Mouse (Mus musculus) heart, embryonic 13.5 days (tissue): ENCODE data around the gene Rtl8b. TPM values are rescaled to one million over a fixed set of nuclear protein-coding genes. Genes with fewer than 3 reads are reported as not detected.
"Not testable (repeated sequence)": the region's sequence is repeated elsewhere in the genome, so short reads cannot be mapped to it uniquely, and the experiment has no call there.

Experiments
- ATAC-seq: fragments of 200-750 bp; cut with Nextera tagmentation; 2 replicates; pipeline ENCODE4 v1.8.0; 2017; ENCODE audit warnings: moderate TSS enrichment; ENCODE audit not compliant: insufficient number of reproducible peaks, low FRiP score, low TSS enrichment; ENCODE audit errors: extremely low read depth
- H3K27ac ChIP-seq: fragments of 300-500 bp; sonication (generic); replicated peaks from 2 replicates; pipeline ENCODE4 v1.5.1; 2015; ENCODE audit warnings: moderate library complexity, mild to moderate bottlenecking, inconsistent platforms
- H3K27me3 ChIP-seq: fragments of 300-500 bp; sonication (generic); replicated peaks from 2 replicates; pipeline ENCODE4 v1.6.1; 2015; ENCODE audit warnings: mild to moderate bottlenecking, inconsistent platforms
- H3K36me3 ChIP-seq: fragments of 300-500 bp; sonication (generic); 2 replicates; pipeline ENCODE4 v1.6.1; 2015; ENCODE audit warnings: mild to moderate bottlenecking, inconsistent platforms
- H3K4me1 ChIP-seq: fragments of 300-500 bp; sonication (generic); 2 replicates; pipeline ENCODE4 v1.6.1; 2015; ENCODE audit warnings: inconsistent platforms
- H3K4me2 ChIP-seq: fragments of 300-500 bp; sonication (generic); 2 replicates; pipeline ENCODE4 v1.6.1; 2015; ENCODE audit warnings: inconsistent platforms, mild to moderate bottlenecking, moderate library complexity
- H3K4me3 ChIP-seq: fragments of 300-500 bp; sonication (generic); 2 replicates; pipeline ENCODE4 v1.5.1; 2015; ENCODE audit warnings: moderate library complexity, mild to moderate bottlenecking, inconsistent platforms
- H3K9ac ChIP-seq: fragments of 300-500 bp; sonication (generic); 2 replicates; pipeline ENCODE4 v1.6.1; 2015; ENCODE audit warnings: inconsistent platforms, mild to moderate bottlenecking, moderate library complexity
- H3K9me3 ChIP-seq: fragments of 300-500 bp; sonication (generic); 2 replicates; pipeline ENCODE4 v1.6.1; 2016; ENCODE audit warnings: inconsistent platforms
- WGBS: fragments of 180-500 bp; shearing (Covaris S2); methylation state at CpG from one replicate; pipeline ENCODE4 v1.1.7; 2015; ENCODE audit warnings: mixed read lengths; 5-methylcytosine and 5-hydroxymethylcytosine counted together
- polyA plus RNA-seq: library from polyadenylated mRNA; unstranded; fragments of >200 nt; fragmentation: Nextera tagmentation; extraction: Ambion mirVana; gene quantifications from 2 replicates; pipeline ENCODE4 v1.2.1, GENCODE M21; 2015

Gene Rtl8b
- polyA plus RNA-seq: 65.3 and 77.3 TPM in 2 replicates

DNA sequence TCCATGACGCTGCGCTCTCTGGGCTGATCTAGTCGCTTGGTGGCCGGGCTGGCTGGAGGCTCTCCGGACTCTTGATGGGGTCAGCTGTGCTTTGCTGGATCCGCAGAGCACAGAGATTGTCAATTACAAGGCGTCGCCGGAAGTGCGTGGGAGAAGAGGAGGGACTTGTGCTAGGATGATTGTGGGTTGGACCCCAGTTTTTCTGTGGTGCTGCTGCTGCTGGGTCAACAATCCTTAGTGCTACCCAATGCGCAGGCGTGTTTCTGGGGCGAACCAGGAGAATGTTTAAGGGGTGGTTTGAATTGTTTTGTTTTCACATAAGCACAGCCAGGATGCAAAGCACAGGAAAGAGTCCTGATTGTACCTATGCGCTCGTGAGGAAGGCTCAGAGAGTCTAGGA lies at the start of gene Rtl8b:
Gene Rtl8b, minus strand, starts transcription at position 115 of the 400 bp plus-strand sequence.
- Histone ChIP-seq H3K4me3 (peak within 1 kb of the TSS; percentile 46), H3K27me3 (no peaks in the 10 kb centered on the region), H3K4me2 (peak within 1 kb of the TSS; percentile 59), H3K36me3 (no peaks in the 10 kb centered on the region), H3K27ac (peak within 1 kb of the TSS; percentile 59; the same call in 1 of the 2 replicates), H3K4me1 (no peaks in the 10 kb centered on the region), H3K9me3 (no peaks in the 10 kb centered on the region), H3K9ac (peak within 1 kb of the TSS; percentile 63)
- ATAC-seq: no peak
- WGBS: 10% methylated on average over 12 of the region's 15 CpGs

DNA sequence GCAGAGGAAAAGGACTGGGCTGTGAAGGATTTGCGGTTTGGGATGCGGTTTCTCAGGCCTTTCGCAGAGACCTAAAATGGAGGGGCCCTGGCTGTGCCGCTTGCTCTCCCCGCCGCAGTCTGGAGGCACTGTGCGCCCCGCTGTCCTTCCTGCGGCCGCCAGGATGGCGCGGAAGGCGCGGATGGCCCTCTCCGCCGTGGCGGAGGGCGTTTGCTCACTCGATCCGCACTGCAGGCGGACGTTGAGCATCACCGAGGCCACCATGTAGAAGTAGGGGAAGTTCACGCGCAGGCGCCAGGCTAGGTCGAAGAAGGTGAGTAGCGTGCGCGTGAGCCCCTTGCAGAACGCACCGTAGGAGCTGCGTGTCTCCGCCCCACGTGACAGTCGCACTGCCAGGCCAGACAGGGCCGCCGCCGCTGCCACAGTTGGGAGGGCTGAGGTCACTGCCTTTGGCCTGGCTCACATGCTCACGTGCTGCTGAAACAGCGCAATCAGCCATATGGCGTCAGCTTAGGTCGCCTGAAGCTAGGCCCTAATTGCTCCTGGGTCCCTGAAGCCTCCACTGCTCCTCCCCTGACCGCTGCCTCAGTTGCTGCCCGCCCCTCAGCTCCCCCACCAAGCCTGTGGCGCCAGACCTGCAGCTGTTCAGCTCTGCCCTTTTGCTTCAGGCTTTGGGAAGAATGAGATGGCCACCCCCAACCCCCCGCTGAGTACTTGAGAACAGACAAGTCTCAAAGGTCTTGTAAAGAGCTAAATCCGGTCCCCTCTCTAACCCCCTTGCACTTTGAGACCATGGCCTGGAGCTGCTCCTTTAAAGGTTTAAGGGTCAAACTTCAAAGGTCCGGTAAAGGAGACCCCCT lies 46.3 kb upstream of the Rtl8b start:
- no peaks in the 10 kb centered on the region for H3K27me3 ChIP-seq
- no peak overlapping the region for H3K27ac ChIP-seq
- H3K36me3 ChIP-seq: no peaks in the 10 kb centered on the region
- no peak; the same call in 1 of the 2 replicates for ATAC-seq
- H3K4me1 ChIP-seq: no peaks in the 10 kb centered on the region
- H3K4me2 ChIP-seq: peak overlapping the region; percentile 67
- no peaks in the 10 kb centered on the region for H3K9me3 ChIP-seq
- WGBS: 18% methylated on average over 48 of the region's 49 CpGs
- peak overlapping the region; percentile 46 for H3K4me3 ChIP-seq
- H3K9ac ChIP-seq: peak overlapping the region; percentile 69

DNA sequence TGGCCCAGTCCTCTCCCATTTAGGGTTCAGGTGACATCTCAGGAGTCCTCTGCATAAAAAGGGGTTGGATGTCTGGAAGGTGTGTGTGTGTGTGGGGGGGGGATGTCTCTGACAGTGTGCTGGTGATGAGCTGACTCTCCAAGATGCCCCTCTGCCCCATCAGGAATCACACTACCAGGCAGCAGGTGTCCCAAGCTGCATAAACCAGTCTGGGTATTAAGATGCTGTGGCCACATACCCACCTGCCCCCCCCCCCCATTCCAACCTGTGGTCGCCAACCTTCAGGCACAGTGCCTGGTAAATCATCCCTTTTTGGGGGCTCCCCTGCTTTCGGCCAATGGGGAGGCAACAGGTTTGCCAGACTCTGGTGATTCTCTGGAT lies 45.7 kb upstream of the Rtl8b start:
- Histone ChIP-seq H3K4me1 (no peaks in the 10 kb centered on the region), H3K27ac (no peak overlapping the region), H3K9me3 (no peaks in the 10 kb centered on the region), H3K9ac (peak overlapping the region; percentile 69), H3K4me2 (peak overlapping the region; percentile 67), H3K4me3 (peak overlapping the region; percentile 46), H3K27me3 (no peaks in the 10 kb centered on the region), H3K36me3 (no peaks in the 10 kb centered on the region)
- no peak for ATAC-seq
- WGBS: 71% methylated on average over 1 of the region's 2 CpGs

DNA sequence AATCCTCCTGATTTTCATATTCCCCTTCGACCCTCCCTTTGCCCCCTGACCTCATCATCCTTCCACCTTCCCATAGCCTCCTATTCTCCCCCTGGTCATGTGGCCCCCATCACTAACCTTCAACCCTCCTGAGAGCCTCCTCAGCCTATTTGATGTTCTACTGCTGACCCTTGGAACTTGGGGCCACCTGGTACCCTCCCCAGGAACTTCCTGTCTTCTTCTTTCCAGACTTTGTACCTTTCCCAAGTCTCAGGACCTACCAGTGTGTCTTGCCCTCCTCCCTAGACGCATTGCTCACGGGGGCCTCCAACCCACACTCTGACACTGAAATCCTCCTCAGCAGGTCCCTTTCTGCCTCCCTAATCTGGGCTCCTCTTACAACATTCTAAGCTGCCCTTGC lies 32.5 kb upstream of the Rtl8b start:
- H3K27me3 ChIP-seq: no peaks in the 10 kb centered on the region
- H3K36me3 ChIP-seq: no peaks in the 10 kb centered on the region
- no peak overlapping the region for H3K4me2 ChIP-seq
- H3K4me1 ChIP-seq: no peaks in the 10 kb centered on the region
- ATAC-seq: no peak
- no peaks in the 10 kb centered on the region for H3K9me3 ChIP-seq
- no peak overlapping the region for H3K4me3 ChIP-seq
- 79% methylated on average over 3 of the region's 3 CpGs for WGBS
- no peak overlapping the region for H3K27ac ChIP-seq
- no peak overlapping the region for H3K9ac ChIP-seq

DNA sequence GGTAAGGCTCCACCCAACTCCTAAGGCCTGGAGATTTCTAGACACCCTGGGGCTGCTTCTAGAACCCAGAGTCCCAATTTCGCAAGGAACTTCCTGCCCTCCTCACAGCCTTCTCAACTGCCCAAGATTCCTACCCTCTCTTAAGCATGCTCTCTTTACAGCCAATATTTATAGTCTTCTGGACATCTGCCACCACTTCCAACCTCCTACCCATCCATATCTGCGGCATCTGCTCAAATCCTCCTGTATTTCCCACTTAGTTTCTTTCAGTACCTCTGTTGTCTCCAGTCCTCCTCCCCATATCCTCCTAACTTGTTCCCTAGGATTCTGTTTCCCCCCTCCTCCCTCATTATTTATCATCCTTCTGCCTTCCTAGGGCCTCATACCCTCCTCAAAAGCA lies 29.0 kb upstream of the Rtl8b start:
- Histone ChIP-seq H3K27ac (no peak overlapping the region), H3K36me3 (no peaks in the 10 kb centered on the region), H3K4me1 (no peaks in the 10 kb centered on the region), H3K4me3 (no peak overlapping the region), H3K9ac (no peak overlapping the region), H3K4me2 (no peak overlapping the region), H3K27me3 (no peaks in the 10 kb centered on the region), H3K9me3 (no peaks in the 10 kb centered on the region)
- no peak for ATAC-seq
- WGBS: 79% methylated on average over 2 of the region's 2 CpGs

DNA sequence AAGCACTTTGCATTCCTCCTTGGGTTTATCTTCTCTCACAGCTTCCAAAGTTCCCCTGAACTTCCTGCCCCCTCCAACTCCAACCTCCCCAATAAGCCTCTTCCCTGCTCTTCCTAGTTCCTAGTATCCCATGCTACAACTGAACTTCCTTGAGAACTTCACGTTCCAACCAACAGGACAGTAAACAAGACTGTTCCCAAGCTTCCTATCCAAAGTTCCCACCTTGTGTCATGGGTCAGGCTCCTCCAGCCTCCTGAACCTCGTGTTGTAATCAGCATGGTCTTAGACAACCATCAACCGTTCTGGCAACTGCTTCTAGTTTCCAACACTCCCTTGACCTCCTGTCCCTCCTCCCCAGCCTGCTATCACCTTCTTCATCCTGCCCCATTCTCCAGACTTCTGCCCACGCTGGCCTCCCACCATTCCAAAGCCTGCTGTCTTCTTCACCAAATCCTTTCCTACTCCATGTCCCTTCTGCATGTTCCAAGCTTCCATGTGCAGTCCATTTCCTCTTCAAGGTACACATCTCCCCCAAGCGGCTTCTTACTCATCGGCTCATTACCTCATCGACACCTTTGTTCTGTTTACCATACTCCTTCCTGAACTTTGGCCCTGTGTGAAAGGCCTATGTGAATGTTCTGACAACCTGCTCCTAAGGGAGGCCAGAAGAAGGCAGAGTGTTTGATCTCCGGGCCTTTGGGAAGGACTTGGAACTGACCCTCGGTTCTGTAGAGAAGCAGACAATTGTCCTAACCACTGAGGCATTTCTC lies 24.0 kb upstream of the Rtl8b start:
- H3K36me3 ChIP-seq: no peaks in the 10 kb centered on the region
- H3K27me3 ChIP-seq: peaks cover 9% of the 10 kb centered on the region
- no peak overlapping the region for H3K4me3 ChIP-seq

DNA sequence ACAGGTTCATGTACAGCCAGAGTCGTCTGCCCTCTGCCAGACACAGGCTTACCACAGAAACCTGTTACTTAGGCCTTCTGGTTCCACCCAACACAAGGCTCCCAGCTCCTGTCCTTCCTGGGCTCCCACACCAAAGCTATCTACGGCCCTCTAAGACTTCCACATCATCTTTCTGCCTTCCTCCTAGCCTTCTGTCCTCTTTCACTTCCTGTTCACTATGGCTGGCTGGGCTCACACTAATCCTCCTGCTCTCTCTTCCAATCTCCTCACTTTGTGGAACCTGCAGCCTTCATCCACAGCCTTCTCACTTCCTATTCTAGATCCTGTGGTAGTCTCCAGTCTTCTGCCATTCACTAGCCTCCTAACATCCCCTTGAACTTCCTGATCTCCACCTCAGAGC lies 22.9 kb upstream of the Rtl8b start:
- 64% methylated on average over 2 of the region's 2 CpGs for whole genome bisulfite sequencing
- H3K27me3 ChIP-seq: peaks cover 9% of the 10 kb centered on the region
- ATAC-seq: no peak

More for the DNA sequence above, 24.0 kb upstream of the Rtl8b start:
- Histone ChIP-seq H3K4me2 (no peak overlapping the region), H3K4me1 (no peaks in the 10 kb centered on the region), H3K9ac (no peak overlapping the region), H3K27ac (no peak overlapping the region), H3K9me3 (no peaks in the 10 kb centered on the region)
- WGBS: 69% methylated on average over 9 of the region's 9 CpGs
- ATAC-seq: no peak

DNA sequence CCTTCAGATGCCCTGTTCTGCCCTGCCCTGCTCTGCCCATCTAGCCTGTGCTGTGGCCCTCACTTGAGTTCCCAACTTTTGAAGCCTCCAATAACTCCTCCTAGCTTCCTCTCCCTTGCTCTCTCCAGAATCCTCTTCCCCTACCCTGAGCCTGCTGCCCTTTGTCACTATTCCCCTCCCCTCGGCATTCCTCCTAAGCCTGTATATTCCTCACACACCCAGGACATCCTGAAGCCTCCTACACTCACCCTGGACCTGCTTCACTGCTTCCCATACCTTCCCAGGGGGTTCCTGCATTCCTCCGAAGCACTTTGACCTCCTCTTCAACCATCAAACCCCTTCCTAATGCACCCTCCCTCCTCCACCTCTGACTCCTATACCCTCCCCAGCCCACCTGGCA lies 21.9 kb upstream of the Rtl8b start:
- peaks cover 9% of the 10 kb centered on the region for H3K27me3 ChIP-seq
- H3K4me1 ChIP-seq: no peaks in the 10 kb centered on the region
- no peaks in the 10 kb centered on the region for H3K9me3 ChIP-seq
- no peak overlapping the region for H3K4me2 ChIP-seq
- no peak overlapping the region for H3K9ac ChIP-seq
- no peak overlapping the region for H3K27ac ChIP-seq
- no peak overlapping the region for H3K4me3 ChIP-seq
- 45% methylated on average over 2 of the region's 2 CpGs for WGBS
- H3K36me3 ChIP-seq: no peaks in the 10 kb centered on the region
- ATAC-seq: no peak

More for the DNA sequence above, 22.9 kb upstream of the Rtl8b start:
- no peak overlapping the region for H3K9ac ChIP-seq
- H3K27ac ChIP-seq: no peak overlapping the region
- no peak overlapping the region for H3K4me3 ChIP-seq
- no peaks in the 10 kb centered on the region for H3K36me3 ChIP-seq
- H3K9me3 ChIP-seq: no peaks in the 10 kb centered on the region
- no peaks in the 10 kb centered on the region for H3K4me1 ChIP-seq
- H3K4me2 ChIP-seq: no peak overlapping the region

DNA sequence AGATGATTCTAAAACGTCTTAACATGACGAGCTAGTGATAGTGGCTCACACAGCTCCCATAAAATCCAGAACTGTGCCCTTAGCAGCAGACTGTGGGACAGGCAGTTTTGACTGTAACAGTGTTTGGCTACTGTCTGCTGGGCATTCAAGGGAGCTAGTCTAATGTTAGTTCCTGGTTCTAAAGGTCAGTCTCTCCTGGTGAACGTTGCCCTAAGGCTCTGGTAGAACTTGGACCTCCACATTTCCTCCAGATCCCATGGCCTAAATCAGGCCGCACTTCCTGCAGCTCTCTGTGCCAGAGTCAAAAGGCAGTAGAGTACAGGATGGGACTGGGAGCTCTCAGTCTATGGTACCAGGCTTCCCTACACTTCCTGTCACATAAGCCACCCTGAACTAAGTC lies 14.5 kb upstream of the Rtl8b start:
- WGBS: 74% methylated on average over 2 of the region's 4 CpGs
- H3K9ac ChIP-seq, H3K4me3 ChIP-seq, H3K27me3 ChIP-seq, H3K4me1 ChIP-seq, H3K27ac ChIP-seq, ATAC-seq, H3K36me3 ChIP-seq, H3K9me3 ChIP-seq, H3K4me2 ChIP-seq: not testable (repeated sequence)

DNA sequence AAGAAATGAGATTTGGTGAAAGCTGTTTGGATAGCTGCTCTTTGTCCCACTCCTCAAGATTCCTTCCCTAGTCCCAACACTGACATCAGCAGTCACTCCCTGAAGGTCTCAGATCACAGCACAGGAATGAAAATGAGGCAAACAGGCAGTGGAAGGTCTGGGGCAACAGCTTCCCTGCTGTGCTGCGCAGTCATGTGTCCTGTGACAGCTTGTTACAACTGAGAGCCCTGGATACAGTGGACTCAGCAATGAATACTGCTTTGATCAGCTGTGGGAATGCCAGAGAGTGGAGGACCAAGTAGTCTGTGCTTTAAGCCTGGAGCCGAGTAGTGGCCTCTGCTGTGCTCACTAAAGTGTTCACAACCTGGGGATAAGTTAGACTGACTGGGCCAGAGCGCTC lies 12.4 kb upstream of the Rtl8b start:
- H3K4me1 ChIP-seq, H3K27ac ChIP-seq, H3K9me3 ChIP-seq, H3K27me3 ChIP-seq, H3K4me3 ChIP-seq, H3K36me3 ChIP-seq, ATAC-seq, H3K4me2 ChIP-seq, H3K9ac ChIP-seq: not testable (repeated sequence)
- WGBS: 68% methylated on average over 2 of the region's 3 CpGs

DNA sequence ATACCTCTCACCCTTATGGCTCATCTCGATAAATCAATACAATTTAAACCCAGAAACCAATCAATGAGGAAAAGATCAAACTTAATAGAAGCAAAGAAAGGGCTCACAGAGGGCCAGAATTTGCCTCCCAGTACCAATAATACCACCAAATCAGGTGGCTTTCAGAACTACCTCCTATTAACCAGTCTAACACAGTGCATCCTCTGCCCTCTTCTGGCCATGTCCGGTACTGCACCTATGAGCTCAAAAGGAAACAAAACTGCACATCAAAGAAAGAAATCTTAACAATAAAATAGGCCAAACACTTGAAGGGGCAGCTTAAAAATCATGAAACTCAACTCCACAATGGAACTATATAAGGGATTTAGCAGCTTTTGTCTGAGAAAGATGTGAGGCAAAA lies 6.7 kb upstream of the Rtl8b start:
- H3K4me2 ChIP-seq, H3K4me1 ChIP-seq, H3K9ac ChIP-seq, ATAC-seq, H3K27me3 ChIP-seq, H3K4me3 ChIP-seq, H3K9me3 ChIP-seq, H3K27ac ChIP-seq, H3K36me3 ChIP-seq: not testable (repeated sequence)
- WGBS: 4% methylated on average over 1 of the region's 2 CpGs
